Comparison of ENCODE assay signal across 8 mouse cellular contexts in the genomic region with DNA sequence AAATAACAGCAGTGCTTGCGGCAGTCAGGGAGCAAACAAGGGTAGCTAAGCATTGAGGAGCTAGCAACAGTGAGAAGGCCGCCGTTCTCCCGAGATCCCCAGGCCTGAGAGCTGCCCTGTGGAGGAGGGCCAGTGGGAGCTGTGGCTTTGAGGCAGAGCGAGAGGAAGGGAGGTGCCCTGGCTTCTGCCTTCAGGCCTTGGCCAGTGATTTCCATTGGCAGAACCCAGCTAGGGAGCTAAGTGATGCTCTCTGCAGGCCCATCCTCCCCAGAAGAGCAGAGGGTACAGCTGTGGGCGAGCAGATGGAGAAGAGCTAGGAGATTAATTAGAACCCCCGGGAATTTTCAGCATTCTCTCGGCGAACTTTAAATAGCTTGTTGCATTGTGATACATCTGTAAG. TPM values are rescaled to one million over a fixed set of nuclear protein-coding genes. Genes with fewer than 3 reads are reported as not detected.
DNase-seq lines count a peak whose midpoint lies in the region; ATAC-seq and TF ChIP-seq lines count a peak whose summit lies in the region.

No protein-coding gene starts in this region.

- peaks cover 13% of the 10 kb centered on the region for H3K4me1 ChIP-seq in intestine, embryonic 15.5 days (replicated peaks)
- H3K4me1 ChIP-seq in intestine, postnatal 0 days (replicated peaks; ENCODE audit: control insufficient read depth, insufficient read depth, low read length): peaks cover 7% of the 10 kb centered on the region; the same call in 1 of the 2 replicates
- H3K4me1 ChIP-seq in kidney, embryonic 15.5 days: peaks cover 24% of the 10 kb centered on the region
- H3K4me1 ChIP-seq in midbrain, embryonic 13.5 days (replicated peaks): peaks cover 7% of the 10 kb centered on the region

- H3K9me3 ChIP-seq in intestine, embryonic 15.5 days: no peaks in the 10 kb centered on the region
- no peaks in the 10 kb centered on the region for H3K9me3 ChIP-seq in intestine, postnatal 0 days (ENCODE audit: control insufficient read depth)
- no peaks in the 10 kb centered on the region for H3K9me3 ChIP-seq in kidney, embryonic 15.5 days (replicated peaks)
- H3K9me3 ChIP-seq in midbrain, embryonic 13.5 days: no peaks in the 10 kb centered on the region

- no peak overlapping the region for H3K9ac ChIP-seq in intestine, embryonic 15.5 days
- H3K9ac ChIP-seq in intestine, postnatal 0 days (ENCODE audit: low read depth, low read length): no peak overlapping the region
- no peak overlapping the region for H3K9ac ChIP-seq in kidney, embryonic 15.5 days
- no peak overlapping the region for H3K9ac ChIP-seq in midbrain, embryonic 13.5 days (replicated peaks)

- H3K4me2 ChIP-seq in intestine, embryonic 15.5 days (replicated peaks): peak overlapping the region; percentile 28; the same call in 1 of the 2 replicates
- H3K4me2 ChIP-seq in intestine, postnatal 0 days (replicated peaks; ENCODE audit: low read depth): no peak overlapping the region
- 0 out of 2 replicates have a peak overlapping the region, but pooled peaks have one; percentile 16 for H3K4me2 ChIP-seq in kidney, embryonic 15.5 days
- no peak overlapping the region for H3K4me2 ChIP-seq in midbrain, embryonic 13.5 days (replicated peaks)

- intact Hi-C loops in gastrocnemius, adult 2 months (cut with DNase I): no loop called here

- no peak overlapping the region for H3K4me3 ChIP-seq in intestine, embryonic 15.5 days (replicated peaks)
- H3K4me3 ChIP-seq in intestine, postnatal 0 days (ENCODE audit: low read depth, low read length): no peak overlapping the region
- peak overlapping the region; percentile 16 for H3K4me3 ChIP-seq in gastrocnemius, adult 2 months
- H3K4me3 ChIP-seq in kidney, embryonic 15.5 days (replicated peaks): no peak overlapping the region
- no peak overlapping the region for H3K4me3 ChIP-seq in midbrain, embryonic 13.5 days (replicated peaks)

- WGBS in intestine, embryonic 15.5 days: 64% methylated on average over 9 of the region's 9 CpGs
- WGBS in intestine, postnatal 0 days: 67% methylated on average over 9 of the region's 9 CpGs
- 42% methylated on average over 9 of the region's 9 CpGs for WGBS in kidney, embryonic 15.5 days
- WGBS in midbrain, embryonic 13.5 days: 23% methylated on average over 9 of the region's 9 CpGs

- no peak overlapping the region; the same call in 1 of the 2 replicates for H3K27ac ChIP-seq in intestine, embryonic 15.5 days
- no peak overlapping the region for H3K27ac ChIP-seq in intestine, postnatal 0 days (ENCODE audit: low read depth, low read length)
- peak overlapping the region; percentile 76 for H3K27ac ChIP-seq in gastrocnemius, adult 2 months
- H3K27ac ChIP-seq in kidney, embryonic 15.5 days: peak overlapping the region; percentile 66
- peak overlapping the region; percentile 74 for H3K27ac ChIP-seq in midbrain, embryonic 13.5 days

- no peak for ATAC-seq in intestine, embryonic 15.5 days
- ATAC-seq in intestine, postnatal 0 days: no peak
- peak; percentile 75 for ATAC-seq in kidney, embryonic 15.5 days (replicated peaks; ENCODE audit: low FRiP score)
- ATAC-seq in midbrain, embryonic 13.5 days: peak; percentile 90

- H3K36me3 ChIP-seq in intestine, embryonic 15.5 days: no peaks in the 10 kb centered on the region
- H3K36me3 ChIP-seq in intestine, postnatal 0 days (ENCODE audit: control insufficient read depth, insufficient read depth): 0 out of 2 replicates have a peak, but pooled peaks cover 3% of the 10 kb centered on the region
- no peaks in the 10 kb centered on the region for H3K36me3 ChIP-seq in kidney, embryonic 15.5 days
- no peaks in the 10 kb centered on the region for H3K36me3 ChIP-seq in midbrain, embryonic 13.5 days

- TF ChIP-seq CTCF in intestine, postnatal 0 days (IDR thresholded peaks at IDR 0.05; ENCODE audit: low read depth): no peak
- TF ChIP-seq CTCF in gastrocnemius, adult 2 months (IDR thresholded peaks at IDR 0.05): no peak

- no peaks in the 10 kb centered on the region for H3K27me3 ChIP-seq in intestine, embryonic 15.5 days (replicated peaks)
- no peaks in the 10 kb centered on the region for H3K27me3 ChIP-seq in intestine, postnatal 0 days (replicated peaks; ENCODE audit: control insufficient read depth, insufficient read depth, low read length)
- no peaks in the 10 kb centered on the region for H3K27me3 ChIP-seq in kidney, embryonic 15.5 days
- no peaks in the 10 kb centered on the region for H3K27me3 ChIP-seq in midbrain, embryonic 13.5 days

- peak; percentile 52 to 59 for DNase-seq in cerebellum, adult 18-20 months
- peak; percentile 74 for DNase-seq in gastrocnemius, adult 2 months
- DNase-seq in thymus, postnatal 25 days: no peak
- no peak for DNase-seq in spleen, postnatal 4 days (ENCODE audit: low spot score in 2 of 2)

RNA-seq across cellular contexts. Expression of gene Myo6, which starts 8.8 kb away (rescaled TPM):
- 64.7 and 71.9 TPM in 2 replicates for polyA plus RNA-seq in intestine, embryonic 15.5 days (2015; fragmentation: Nextera tagmentation; extraction: Ambion mirVana)
- 50.9 and 65.5 TPM in 2 replicates for polyA plus RNA-seq in intestine, postnatal 0 days (2015; fragmentation: Nextera tagmentation; extraction: Ambion mirVana)
- 1 to 10 TPM; 7.3 to 8.3 TPM for total RNA-seq in gastrocnemius, adult 2 months (2021)
- 54.0 and 56.7 TPM in 2 replicates for polyA plus RNA-seq in kidney, embryonic 15.5 days (2015; fragmentation: Nextera tagmentation; extraction: Ambion mirVana)
- 15.4 and 17.1 TPM in 2 replicates for polyA plus RNA-seq in midbrain, embryonic 13.5 days (2015; fragmentation: Nextera tagmentation; extraction: Ambion mirVana)

Comparison
In these comparisons a context has a peak if more than half of its experiments do, and no peak if none do; other contexts are left out.
1. H3K4me2 ChIP-seq: peak in intestine, embryonic 15.5 days (single experiment) and kidney, embryonic 15.5 days (single experiment); none in intestine, postnatal 0 days (single experiment) and midbrain, embryonic 13.5 days (single experiment).
2. ATAC-seq: peak in kidney, embryonic 15.5 days (single experiment) and midbrain, embryonic 13.5 days (single experiment); none in intestine, embryonic 15.5 days (single experiment) and intestine, postnatal 0 days (single experiment).
3. H3K27ac ChIP-seq: peak in gastrocnemius, adult 2 months (single experiment), kidney, embryonic 15.5 days (single experiment) and midbrain, embryonic 13.5 days (single experiment); none in intestine, embryonic 15.5 days (single experiment) and intestine, postnatal 0 days (single experiment).
4. DNase-seq: peak in cerebellum, adult 18-20 months (2 of 2) and gastrocnemius, adult 2 months (single experiment); none in thymus, postnatal 25 days (single experiment) and spleen, postnatal 4 days (0 of 2).